Mouse (Mus musculus) urinary bladder, adult 2 months (tissue): ENCODE results near the gene Kcnmb3. TPM values are rescaled to one million over a fixed set of nuclear protein-coding genes. Genes with fewer than 3 reads are reported as not detected.

Source experiments
- DNase-seq: peaks from one replicate; pipeline ENCODE4 v3.0.0; 2022; ENCODE audit warnings: low spot score
- polyA plus RNA-seq: library from polyadenylated mRNA; depleted of rRNA; stranded (reverse); fragments of >200 nt; gene quantifications from 2 replicates; pipeline ENCODE4 v1.2.3, GENCODE M21; 2012; rRNA removed

The Kcnmb3 gene
- not detected in 2 replicates for polyA plus RNA-seq

DNA sequence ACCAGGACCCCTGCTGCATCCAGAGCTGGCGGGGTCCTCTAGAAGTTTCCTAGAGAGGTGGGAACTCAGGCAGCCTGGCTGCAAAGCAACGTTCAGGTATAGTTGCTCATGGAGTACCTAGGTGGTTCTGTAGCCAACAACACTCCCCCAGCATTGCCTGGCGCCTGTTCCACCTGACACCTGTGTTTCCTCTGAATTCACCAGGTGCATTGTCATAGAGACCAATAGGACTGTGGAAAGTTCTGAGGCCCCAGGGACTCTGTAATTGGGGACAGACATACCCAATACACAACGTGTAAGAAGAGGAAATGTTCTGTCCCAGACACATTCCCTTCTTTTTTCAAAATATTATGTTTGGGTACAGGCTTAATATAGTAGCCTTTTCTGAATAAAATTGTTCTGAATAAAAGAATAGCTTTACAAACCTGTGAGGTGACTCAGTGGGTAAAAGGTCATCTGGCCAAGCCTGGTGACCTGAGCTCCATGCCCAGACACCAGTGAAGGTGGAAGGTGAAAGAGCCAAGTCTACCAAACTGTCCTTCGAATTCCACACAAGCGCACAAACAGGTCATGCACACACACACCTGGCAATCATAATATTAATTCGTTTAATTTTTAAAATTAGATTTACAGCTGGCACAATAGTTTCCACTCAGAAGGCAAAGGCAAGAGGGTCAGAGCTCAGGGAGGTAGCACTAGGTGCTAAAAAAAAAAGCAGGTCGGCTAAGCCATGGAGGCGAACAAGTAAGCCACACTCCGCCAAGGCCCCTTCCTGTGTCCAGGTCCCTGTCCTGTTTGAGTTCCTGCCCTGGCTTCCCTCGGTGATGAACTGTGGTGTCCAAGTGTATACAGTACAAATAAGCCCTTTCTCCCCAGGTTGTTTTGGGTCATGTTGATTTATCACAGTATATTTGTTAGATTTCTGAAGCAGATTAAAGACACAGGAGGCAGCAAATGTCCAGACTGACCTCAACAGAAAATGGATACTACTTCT, at the start of gene Kcnmb3:
Kcnmb3 (minus strand) TSS at position 135 of the 994 bp plus-strand sequence.
- DNase-seq: no peak

DNA sequence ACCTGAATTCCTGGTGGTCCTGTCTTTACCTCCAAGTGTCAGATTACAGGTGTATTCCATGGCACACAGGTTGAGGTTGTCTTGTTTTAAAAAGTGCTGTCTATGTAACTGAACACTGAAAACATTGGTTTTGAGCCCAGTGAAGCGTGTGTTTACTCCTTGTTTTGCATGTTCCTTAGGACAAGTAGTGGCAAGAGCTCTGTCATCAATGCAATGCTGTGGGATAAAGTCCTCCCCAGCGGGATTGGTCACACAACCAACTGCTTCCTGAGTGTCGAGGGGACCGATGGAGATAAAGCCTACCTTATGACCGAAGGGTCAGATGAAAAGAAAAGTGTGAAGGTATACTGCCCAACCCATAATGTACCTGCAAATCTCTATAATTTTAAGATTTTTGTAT, 46.1 kb upstream of the Kcnmb3 start:
- no peak for DNase-seq

DNA sequence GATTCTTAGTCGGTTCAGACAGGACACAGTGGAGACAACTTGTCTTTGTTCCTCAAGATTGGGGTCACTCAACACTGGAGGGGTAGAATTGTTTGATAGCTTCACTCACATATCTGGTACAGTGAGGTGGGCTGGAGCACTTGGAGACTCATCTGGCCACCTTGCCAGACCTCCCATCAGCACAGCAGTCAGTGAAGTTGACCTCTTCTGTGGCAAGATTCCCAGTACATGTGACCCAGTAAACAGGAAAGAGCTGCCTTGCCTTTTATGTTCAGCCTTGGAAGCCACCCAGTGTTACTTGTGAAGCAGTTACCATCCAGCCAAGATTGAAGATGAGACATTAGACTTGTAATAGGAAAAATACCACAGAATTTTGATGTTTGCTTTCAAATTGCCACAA, 45.5 kb upstream of the Kcnmb3 start:
- no peak for DNase-seq

DNA sequence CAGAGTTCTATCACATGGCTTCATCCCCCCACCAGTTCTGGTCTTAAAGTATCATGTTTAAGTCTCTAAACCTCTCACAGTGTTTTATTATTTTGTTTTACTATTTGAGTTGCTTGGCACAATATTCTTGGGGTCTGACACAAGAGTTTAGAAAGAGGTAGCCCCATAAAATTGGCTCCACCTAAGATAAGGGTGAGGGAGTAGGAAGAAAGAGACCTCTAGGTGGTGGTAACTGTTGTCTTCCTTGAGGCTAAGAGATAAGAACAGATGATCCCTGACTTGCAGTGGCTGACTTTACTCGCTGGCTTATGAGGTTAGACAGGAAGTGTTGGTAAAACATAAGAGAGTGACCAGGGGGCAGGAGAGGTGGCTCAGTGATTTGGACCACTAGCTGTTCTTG, 43.7 kb upstream of the Kcnmb3 start:
- no peak for DNase-seq

DNA sequence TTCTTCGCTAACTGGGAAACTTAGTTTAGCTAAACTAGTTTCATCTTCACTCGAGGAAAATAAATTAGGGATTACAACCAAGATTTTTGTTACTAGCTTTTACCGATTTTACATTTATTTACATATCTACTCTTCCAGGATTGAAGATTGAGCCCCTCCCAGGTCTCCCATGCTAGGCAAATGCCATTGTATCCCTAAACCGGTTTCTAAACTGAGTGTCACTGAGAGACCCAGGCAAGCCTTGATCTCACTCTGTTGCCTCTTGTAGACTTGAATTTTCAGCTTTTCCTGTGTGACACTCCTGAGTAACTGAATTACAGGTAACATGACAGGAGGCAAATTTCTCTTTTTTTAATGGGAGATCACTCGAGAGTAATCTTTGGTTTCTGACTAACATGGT, 38.0 kb upstream of the Kcnmb3 start:
- DNase-seq: no peak

DNA sequence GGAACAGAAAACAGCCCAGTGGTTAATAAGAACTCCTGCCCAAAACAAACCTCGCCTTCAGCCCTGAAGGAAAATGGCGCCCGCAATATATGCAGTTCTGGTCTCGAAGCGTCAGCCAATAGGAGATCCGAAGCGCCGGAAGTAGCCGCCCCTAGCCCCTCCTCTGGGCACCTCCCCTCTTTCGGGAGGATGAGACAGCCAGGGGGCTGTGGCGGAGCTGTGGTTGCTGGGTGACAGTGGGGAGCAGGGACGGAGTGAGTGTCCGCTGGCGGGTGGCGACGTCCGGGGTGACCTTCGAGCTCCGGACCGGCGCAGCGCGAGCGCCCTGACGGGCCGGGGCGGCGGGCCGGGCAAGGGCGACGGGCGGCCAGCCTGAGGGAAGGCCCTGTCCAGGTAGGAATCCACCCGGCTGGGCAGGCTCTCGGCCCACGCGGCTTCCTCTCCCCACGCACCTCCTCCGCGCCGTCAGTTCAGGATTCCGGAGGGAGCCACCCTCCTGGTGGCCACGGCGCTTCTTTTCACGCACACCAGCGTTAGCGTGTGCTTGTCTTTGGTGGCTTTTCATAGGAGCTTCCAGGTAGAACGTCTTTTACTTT, 37.4 kb upstream of the Kcnmb3 start, which contains the start of gene Mfn1:
Mfn1 (plus strand) TSS at position 163 of the 596 bp plus-strand sequence.
- DNase-seq: peak; percentile 90

DNA sequence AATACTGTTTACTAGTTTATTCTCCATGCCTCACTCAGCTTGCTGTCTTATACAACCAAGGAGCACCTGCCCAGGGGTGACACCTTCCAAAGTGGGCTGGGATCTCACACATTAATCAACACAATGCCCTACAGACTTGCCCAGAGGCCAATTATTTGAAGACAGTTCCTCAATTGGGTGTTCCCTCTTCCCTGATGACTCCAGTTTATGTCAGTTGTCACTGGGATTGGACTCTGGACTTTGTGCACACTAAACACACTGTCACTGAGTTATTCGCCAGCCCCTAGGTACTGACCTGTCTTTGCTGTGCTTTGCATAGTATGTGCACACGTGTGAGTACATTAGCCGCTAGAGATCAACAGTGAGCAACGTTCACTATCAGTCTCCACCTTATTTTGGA, 35.1 kb upstream of the Kcnmb3 start:
- DNase-seq: no peak

DNA sequence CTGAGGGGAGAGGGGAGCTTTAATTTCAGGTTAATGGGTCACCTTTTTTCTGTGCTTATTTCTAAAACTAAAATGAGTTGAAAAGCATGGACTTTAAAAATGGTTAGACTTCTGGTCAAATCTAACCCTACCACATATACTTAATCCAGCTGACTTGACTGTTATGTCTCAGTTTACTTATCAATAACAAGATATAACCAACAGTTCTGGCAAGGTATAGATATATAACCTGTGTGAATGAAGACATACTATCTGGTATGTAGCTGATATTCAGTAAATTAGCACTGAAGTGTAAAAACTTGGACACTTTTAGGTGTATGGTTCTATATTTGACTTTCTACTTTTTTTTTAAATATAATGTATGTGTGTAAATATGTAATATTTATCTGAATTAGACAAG, 21.5 kb upstream of the Kcnmb3 start:
- no peak for DNase-seq

DNA sequence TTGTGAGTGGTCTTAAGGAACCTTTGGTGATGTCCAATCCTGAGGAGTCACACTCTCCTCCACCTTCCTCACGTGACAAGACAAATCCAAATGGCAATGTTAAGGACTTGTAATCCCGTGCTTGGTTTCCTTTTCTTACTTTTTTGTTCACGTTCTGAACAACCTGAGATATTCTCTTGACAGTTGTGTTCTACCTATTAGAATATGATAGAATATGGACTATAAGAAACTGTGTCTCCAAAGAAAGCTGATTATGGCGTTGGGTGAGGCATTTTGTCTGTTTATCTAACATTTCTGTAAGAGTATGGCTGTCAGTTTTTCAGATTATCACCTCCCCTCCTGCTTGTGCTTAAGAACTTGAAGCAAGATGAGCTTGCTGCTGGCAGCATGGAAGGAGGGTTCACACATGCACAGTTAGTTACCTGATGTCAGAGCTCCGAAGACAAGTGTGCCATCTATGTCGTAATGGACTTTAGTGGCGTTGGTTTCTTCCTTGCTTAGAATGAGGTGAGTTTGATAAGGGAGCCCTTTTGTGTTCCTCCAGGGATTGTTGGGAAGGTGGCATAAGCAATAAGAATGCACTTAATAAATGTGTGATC, 20.8 kb upstream of the Kcnmb3 start:
- no peak for DNase-seq

DNA sequence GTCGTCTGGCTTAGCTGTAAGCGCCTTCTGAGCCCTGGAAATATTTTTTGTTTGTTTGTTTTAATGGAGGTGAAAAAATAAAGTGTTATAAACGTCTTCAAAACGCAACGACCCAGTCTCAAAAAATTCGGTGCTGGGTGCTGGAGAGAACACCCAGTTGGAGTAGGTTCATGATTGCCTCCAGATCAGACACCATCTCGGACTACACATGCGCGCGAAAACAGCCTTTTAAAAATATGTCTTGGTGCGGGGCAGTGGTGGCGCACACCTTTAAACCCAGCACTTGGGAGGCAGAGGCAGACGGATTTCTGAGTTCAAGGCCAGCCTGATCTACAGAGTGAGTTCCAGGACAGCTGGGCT, 19.1 kb upstream of the Kcnmb3 start:
- no peak for DNase-seq

DNA sequence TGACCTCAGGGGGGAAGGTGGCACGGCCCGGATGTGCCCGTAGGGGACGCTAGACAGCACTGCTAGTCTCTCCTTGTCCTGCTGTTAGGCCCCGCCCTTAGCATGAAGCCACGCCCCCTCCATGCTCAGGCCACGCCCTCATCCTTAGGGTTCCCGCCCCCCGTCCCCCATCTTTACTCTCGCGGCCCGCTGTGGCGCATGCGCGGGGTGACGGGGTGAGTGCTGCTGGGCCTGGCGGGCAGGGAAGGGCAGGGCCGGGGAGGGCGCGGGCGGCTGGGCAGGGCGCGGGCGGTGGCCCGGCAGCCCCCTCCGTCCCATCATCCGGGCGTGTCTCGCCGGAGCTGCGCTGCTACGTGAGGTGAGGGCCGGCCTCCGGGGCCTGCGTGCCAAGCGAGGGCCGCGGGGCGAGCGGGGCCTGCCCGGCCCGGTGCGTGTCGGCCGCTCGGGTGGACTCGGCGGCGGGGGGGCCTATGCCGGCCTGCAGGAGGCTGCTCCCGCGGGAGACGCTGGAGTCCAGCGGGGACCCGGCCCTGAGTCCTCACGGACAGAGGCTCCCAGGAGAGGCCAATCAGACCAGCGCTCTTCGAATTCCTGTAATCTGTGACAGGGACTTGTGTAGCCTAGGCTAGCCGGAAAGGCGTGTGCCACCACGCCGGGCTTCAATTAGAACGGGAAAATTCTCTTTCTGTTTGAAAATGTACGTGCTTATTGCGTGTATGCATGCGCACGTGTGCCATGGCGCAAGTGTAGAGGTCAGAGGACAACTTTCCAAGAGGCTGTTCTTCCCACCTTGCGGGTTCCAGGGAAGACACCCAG, 18.6 kb upstream of the Kcnmb3 start:
- peak; percentile 97 for DNase-seq

DNA sequence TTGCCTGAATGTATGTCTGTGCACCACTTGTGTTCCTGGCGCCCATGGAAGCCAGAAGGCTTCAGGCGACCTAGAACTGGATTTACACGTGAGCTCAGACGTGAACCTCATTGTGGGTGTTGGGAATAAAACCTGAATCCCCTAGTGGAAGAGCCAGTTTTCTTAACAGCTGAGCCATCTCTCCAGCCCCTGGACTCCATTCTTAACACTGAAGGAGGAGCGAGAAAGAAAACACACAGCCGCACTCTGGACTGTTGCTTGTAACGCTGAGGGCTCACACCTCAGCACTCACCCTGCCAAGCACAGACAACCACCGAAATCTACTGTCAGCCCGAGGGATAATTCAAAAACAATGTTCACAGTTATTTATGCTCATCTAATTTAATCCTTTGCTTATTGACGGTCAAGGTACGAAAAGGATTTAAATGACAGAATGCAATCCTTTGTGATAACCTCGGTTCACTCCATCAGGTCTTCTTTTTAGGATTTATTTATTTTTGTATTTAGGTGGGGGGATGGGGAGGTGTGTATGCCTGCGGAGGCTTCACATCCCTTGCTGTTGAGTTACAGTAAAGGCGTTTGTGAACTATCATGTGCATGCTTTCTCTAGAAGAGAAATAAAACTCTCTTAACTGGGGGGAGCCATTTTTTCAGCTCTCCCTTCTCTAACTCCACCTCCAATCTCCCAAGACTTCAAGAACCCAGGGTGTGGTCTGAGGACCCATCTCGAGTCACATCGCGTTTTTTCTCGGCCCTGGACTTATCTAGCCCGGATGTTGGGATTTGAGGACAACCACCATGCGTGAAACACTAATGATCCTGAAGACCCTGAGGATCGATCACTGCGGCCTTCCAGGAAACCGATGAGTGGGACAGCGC, 17.7 kb upstream of the Kcnmb3 start, which contains the start of gene Zfp639:
Zfp639 (plus strand) TSS at position 764 of the 879 bp plus-strand sequence.
- DNase-seq: no peak

DNA sequence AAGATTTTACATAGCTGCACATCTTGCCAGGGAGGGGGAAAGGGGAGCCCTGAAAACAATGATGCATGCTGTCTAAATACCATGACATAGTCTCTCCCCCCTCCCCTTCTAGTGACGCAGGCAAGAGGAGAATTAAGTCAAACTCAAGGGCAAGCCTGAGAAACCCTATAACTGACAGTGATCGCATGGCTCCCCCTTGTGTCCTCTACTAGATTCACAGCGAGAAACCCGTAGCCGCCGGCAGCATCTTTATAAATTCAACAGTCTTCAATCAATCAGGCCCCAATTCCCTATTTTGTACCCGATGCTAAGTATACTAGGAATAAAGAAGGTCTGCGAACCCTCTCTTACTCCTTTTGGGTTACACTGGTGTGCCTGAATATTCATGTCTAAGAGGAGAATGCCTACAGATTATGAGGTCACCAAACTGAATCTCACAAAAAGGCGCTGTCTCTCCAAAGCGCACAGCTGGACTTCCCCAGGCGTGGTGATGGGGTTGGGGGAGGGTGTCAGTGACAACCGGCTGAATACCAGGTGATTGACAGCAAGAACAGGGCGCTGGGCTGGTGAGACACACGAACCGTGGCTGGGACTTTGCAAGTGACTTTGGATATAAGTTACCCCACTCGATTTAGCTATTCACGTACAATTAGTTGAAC, 16.8 kb upstream of the Kcnmb3 start:
- no peak for DNase-seq

DNA sequence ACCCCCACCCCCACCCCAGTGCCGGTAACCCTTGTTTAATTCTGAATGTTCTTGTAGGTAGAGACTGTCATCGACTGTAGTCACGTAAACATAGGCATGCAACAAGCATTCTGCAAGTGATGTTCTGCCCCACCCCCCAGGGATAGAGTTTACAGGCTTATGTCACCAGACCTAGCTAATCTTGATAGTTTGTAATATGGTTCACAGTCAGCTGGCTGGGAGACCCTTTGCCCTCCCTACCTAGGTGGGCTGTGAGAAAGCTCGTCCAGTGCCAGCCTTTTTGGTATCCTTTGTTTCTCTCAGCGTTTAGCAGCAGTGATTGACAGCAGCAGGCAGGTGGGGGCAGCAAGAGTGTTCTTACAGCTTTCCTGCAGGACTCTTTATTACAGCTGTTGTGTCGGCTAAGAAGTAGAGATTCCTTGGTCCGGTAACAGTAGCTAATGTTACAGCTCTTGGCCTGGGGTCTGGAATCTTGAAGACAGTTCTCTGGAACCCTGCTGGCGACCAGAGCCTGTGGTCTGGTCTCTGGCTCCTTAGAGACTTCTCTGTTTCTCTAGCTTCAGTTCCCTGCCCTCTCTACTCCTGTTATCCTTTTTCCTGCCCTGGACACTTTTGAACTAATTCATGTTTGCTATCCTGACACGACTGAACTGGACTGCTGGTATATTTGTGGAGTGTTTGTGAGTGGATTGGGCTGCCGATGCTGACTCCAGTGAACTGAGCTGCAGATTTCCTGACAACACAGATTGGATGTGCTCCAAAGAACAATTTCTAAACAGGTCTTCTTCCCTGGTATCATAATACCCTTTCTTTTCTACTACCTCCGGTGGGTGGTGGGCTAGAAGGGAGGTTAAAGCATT, 14.6 kb upstream of the Kcnmb3 start:
- no peak for DNase-seq

DNA sequence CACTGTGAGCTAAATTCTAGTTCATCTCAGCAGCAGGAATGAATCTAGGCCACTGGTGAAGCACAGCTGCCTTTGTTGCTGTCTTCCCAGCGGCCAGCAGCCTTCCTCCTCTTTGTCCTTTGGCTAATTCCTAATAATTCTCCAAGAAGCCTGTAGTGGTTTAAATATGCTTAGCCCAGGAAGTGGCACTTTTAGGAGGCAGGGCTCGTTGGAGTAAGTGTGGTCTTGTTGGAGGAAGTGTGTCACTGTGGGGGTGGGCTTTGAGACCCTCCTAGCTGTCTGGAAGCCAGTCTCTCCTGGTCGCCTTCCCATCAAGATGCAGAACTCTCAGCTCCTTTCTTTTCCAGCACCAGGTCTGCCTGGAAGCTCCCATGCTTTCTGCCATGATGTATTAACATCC, 13.8 kb upstream of the Kcnmb3 start:
- DNase-seq: no peak

DNA sequence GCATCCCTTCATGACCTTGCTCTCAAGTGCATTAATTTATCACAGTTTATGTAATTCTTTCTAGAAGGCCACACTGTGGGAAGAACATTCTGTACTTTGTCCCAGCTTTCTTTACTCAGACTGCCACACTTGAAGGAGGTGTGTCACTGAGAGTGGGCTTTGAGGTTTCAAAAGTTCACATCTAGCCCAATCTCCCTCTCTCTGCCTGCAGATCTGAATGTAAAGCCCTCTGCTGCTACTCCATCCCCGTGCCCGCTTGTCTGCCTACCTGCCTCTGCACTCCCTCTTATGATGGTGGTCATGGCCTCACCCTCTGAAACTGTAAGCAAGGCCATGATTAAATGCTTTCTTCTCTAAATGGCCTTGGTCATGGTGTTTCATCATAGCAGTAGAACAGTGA, 8.3 kb upstream of the Kcnmb3 start:
- no peak for DNase-seq

DNA sequence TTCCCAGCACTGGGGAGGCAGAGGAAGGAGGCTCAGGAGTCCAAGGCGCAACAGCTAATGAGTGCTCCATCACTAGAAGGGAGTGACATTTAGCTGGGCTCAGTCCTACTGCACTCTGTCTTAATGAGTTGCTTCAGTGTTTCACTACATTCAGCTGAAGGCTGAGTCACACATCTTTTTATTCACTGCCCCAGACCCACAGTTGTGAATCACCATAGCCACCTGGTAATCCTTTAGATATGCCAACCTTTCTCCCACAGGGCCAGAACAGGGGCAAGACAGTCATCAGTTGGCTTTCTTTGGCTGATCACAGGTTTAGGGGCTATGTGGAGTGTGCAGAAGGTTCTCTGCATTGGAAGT, 4.7 kb upstream of the Kcnmb3 start:
- DNase-seq: no peak

DNA sequence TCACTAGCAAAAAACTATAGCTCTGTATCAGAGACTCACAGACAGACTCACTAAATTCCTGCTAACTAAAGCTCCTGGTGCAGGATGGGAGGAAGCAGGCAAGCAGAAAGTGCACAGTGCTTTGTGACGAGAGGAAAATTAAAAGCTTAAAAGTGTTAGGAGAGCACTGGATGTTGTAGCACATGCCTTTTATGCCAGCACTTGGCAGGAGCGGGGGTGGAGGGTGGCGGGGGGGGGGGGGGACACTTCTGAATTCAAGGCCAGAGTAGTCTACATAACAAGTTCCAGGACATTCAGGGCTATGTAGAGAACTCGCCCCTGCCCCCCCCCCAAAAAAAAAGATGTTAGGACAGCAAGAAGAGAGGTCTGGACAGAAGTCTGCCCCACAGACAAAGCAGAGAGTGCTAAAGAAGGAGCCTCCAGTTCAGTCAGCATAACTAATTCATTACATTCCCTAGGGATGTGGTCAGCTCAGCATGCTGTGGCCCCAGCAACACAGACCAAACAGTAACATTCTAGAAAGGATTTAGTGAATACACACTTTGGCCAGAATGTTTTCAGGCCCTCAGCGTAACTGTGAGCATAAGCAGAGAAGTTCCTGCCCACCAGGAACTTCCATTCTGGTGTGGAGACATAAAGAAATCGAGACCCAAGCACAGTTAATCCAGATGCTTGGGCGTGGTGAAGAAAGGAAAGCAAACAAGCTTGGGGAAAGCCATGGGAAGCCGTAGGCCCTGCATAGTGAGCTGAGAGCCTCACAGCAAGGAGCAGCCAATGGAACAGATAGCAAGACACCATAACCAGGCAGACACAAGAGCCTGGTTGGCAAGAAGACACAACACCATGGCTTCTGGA, 4.1 kb upstream of the Kcnmb3 start:
- DNase-seq: no peak
